Mouse (Mus musculus) inflammation-experienced regulatory T-cells, adult 6 months (primary cell): ENCODE results near the gene Reck. TPM values are rescaled to one million over a fixed set of nuclear protein-coding genes. Genes with fewer than 3 reads are reported as not detected.

Source experiments
- ATAC-seq: one replicate; pipeline ENCODE4 v1.8.0; 2017
- polyA plus RNA-seq, 3 experiments: library from polyadenylated mRNA; unstranded; fragments of 100-300 nt; shearing (Covaris generic); gene quantifications; one replicate each; pipeline ENCODE4 v1.2.1; 2017

The Reck gene
- polyA plus RNA-seq, 3 experiments from 2014 or later: 3.6 to 6.3 (median 5.3) TPM

- ATAC-seq: peak; percentile 72
Observed at GRCm38 (mm10) chr4:43906443-43906842, 31.1 kb downstream of the Reck start.

- no peak for ATAC-seq
Observed at GRCm38 (mm10) chr4:43918221-43918620, 42.9 kb downstream of the Reck start.

GRCm38 (mm10) chr4:43920602-43921001 is 45.3 kb downstream of the Reck start:
- no peak for ATAC-seq

GRCm38 (mm10) chr4:43925125-43925524 is 49.8 kb downstream of the Reck start:
- no peak for ATAC-seq

- ATAC-seq: peak; percentile 80
Observed at GRCm38 (mm10) chr4:43925779-43926178, 50.4 kb downstream of the Reck start.

GRCm38 (mm10) chr4:43927826-43928225 is 52.5 kb downstream of the Reck start:
- ATAC-seq: no peak

- no peak for ATAC-seq
Observed at GRCm38 (mm10) chr4:43931877-43932276, 56.5 kb downstream of the Reck start.

- peak; percentile 26 for ATAC-seq
Observed at GRCm38 (mm10) chr4:43936186-43936585, 60.9 kb downstream of the Reck start.

- ATAC-seq: peak; percentile 84
Observed at GRCm38 (mm10) chr4:43936749-43937674, 61.7 kb downstream of the Reck start.

GRCm38 (mm10) chr4:43941315-43941714 is 66.0 kb downstream of the Reck start:
- ATAC-seq: no peak

- no peak for ATAC-seq
Observed at GRCm38 (mm10) chr4:43942421-43942820, 67.1 kb downstream of the Reck start.

GRCm38 (mm10) chr4:43947571-43947970 is 72.2 kb downstream of the Reck start:
- ATAC-seq: no peak

- ATAC-seq: peak; percentile 76
Observed at GRCm38 (mm10) chr4:43957292-43957845, 82.0 kb downstream of the Reck start, which contains the start of gene Glipr2. Glipr2 (plus strand) TSS chr4:43957401.

GRCm38 (mm10) chr4:43957846-43958461 is 82.6 kb downstream of the Reck start:
- peak; percentile 16 for ATAC-seq

- ATAC-seq: peak; percentile 5
Observed at GRCm38 (mm10) chr4:43959523-43960179, 84.3 kb downstream of the Reck start.

GRCm38 (mm10) chr4:43960207-43960606 is 84.9 kb downstream of the Reck start:
- peak; percentile 49 for ATAC-seq

- peak; percentile 11 for ATAC-seq
Observed at GRCm38 (mm10) chr4:43964326-43964833, 89.0 kb downstream of the Reck start.

GRCm38 (mm10) chr4:43964951-43965684 is 89.8 kb downstream of the Reck start:
- no peak for ATAC-seq

GRCm38 (mm10) chr4:43965856-43966535 is 90.7 kb downstream of the Reck start:
- ATAC-seq: peak; percentile 36

- ATAC-seq: no peak
Observed at GRCm38 (mm10) chr4:43968650-43969049, 93.3 kb downstream of the Reck start.

GRCm38 (mm10) chr4:43969373-43969772 is 94.0 kb downstream of the Reck start:
- ATAC-seq: no peak
